Mouse (Mus musculus) ES-E14 (cell line): Measurements from ENCODE around the gene Tnip1.
A peak's percentile ranks its signal among the peaks of the same experiment; 100 is the strongest.

Experiments used
- HCFC1 ChIP-seq: IDR thresholded peaks from 2 replicates; pipeline ENCODE4 v1.6.1; 2012; ENCODE audit warnings: low read length, inconsistent platforms, borderline replicate concordance; ENCODE audit not compliant: insufficient read depth
- MAFK ChIP-seq: IDR thresholded peaks from 2 replicates; pipeline ENCODE4 v1.6.1; 2014; ENCODE audit warnings: mild to moderate bottlenecking, low read depth, low read length, inconsistent platforms; ENCODE audit not compliant: insufficient read depth
- ZNF384 ChIP-seq: IDR thresholded peaks from 2 replicates; pipeline ENCODE4 v1.6.1; 2012; ENCODE audit warnings: low read depth, low read length, inconsistent platforms

- peak; percentile 71 for TF ChIP-seq MAFK
- TF ChIP-seq ZNF384, result no peak
- TF ChIP-seq HCFC1, result no peak
Observed at GRCm38 (mm10) chr11:54936035-54936770, 26.5 kb downstream of the Tnip1 start.
